25 mouse cellular contexts compared by ENCODE assay signal in genomic region chr17:31732176-31732880, GRCm38 (mm10). TPM values are rescaled to one million over a fixed set of nuclear protein-coding genes. Genes with fewer than 3 reads are reported as not detected.
DNase-seq lines count a peak whose midpoint lies in the region; ATAC-seq and TF ChIP-seq lines count a peak whose summit lies in the region.
"Had no signal": no experiment of that assay in that cellular context is flagged by ENCODE, and none has a peak within 500 bp of the region (broad histone marks: within the 10 kb centered on the region; RNA-seq: fewer than 3 reads in every experiment).

No protein-coding gene starts in this region.

- H3K4me2 ChIP-seq in midbrain, embryonic 11.5 days: no peak overlapping the region
- H3K4me2 ChIP-seq in midbrain, postnatal 0 days (ENCODE audit: low read depth, low read length, poor library complexity, severe bottlenecking): no peak overlapping the region
- H3K4me2 ChIP-seq: embryonic facial prominence, embryonic 13.5 days; forebrain, embryonic 12.5 days; hindbrain, embryonic 14.5 days; intestine, embryonic 15.5 days had no signal

- H3K4me1 ChIP-seq in heart, embryonic 10.5 days: peaks cover 63% of the 10 kb centered on the region
- H3K4me1 ChIP-seq in midbrain, embryonic 11.5 days (ENCODE audit: control insufficient read depth, insufficient read depth, low read length): no peaks in the 10 kb centered on the region
- no peaks in the 10 kb centered on the region for H3K4me1 ChIP-seq in midbrain, postnatal 0 days (ENCODE audit: insufficient read depth, low read length)

- TF ChIP-seq CTCF in midbrain, postnatal 0 days (IDR thresholded peaks at IDR 0.05): no peak

- no peak overlapping the region for H3K4me3 ChIP-seq in heart, embryonic 10.5 days
- no peak overlapping the region for H3K4me3 ChIP-seq in midbrain, embryonic 11.5 days (ENCODE audit: low read depth, low read length)
- H3K4me3 ChIP-seq in midbrain, postnatal 0 days (ENCODE audit: low read depth, low read length): no peak overlapping the region
- H3K4me3 ChIP-seq: embryonic facial prominence, embryonic 13.5 days; forebrain, embryonic 12.5 days; hindbrain, embryonic 10.5 days; intestine, embryonic 15.5 days had no signal

- peak overlapping the region; percentile 82 for H3K27ac ChIP-seq in heart, embryonic 10.5 days
- no peak overlapping the region for H3K27ac ChIP-seq in midbrain, embryonic 11.5 days (ENCODE audit: low read depth, low read length)
- H3K27ac ChIP-seq in midbrain, postnatal 0 days (ENCODE audit: low read depth, low read length): no peak overlapping the region
- H3K27ac ChIP-seq: embryonic facial prominence, embryonic 13.5 days; forebrain, embryonic 12.5 days; hindbrain, embryonic 10.5 days; hindbrain, embryonic 14.5 days; intestine, embryonic 15.5 days had no signal

- no peak for DNase-seq in heart, embryonic 10.5 days (ENCODE audit: low spot score)
- no peak for DNase-seq in heart, postnatal 36 days
- peak; percentile 77 for DNase-seq in midbrain, embryonic 11.5 days (ENCODE audit: low spot score, missing footprints)
- no peak for DNase-seq in midbrain, postnatal 0 days (ENCODE audit: low spot score)
- DNase-seq in R1 (ENCODE audit: low read depth, low spot score): peak; percentile 73
- DNase-seq in spleen, postnatal 36 days (ENCODE audit: low spot score in 2 of 2): no peak
- DNase-seq: adrenal gland, adult 2 months; adrenal gland, postnatal 25 days; B cell, adult 2 months; cerebellum, adult 18-20 months; cerebellum, adult 9-11 months; cerebellum, postnatal 36 days; gastrocnemius, postnatal 14 days; kidney, adult 18-20 months had no signal

- ATAC-seq in midbrain, embryonic 11.5 days (ENCODE audit: low FRiP score): no peak
- no peak for ATAC-seq in midbrain, postnatal 0 days (ENCODE audit: low FRiP score)
- ATAC-seq in CD4-positive, CD25-positive, alpha-beta regulatory T cell, adult 4 months: no peak
- ATAC-seq: forebrain, embryonic 16.5 days; intestine, embryonic 15.5 days had no signal

- intact Hi-C loops in heart, postnatal 36 days (cut with DNase I): no loop called here

- no peaks in the 10 kb centered on the region for H3K9me3 ChIP-seq in heart, embryonic 10.5 days
- H3K9me3 ChIP-seq in midbrain, embryonic 11.5 days (ENCODE audit: control insufficient read depth, low read length): no peaks in the 10 kb centered on the region
- H3K9me3 ChIP-seq in midbrain, postnatal 0 days (ENCODE audit: low read length): no peaks in the 10 kb centered on the region
- H3K9me3 ChIP-seq: embryonic facial prominence, embryonic 13.5 days; forebrain, embryonic 12.5 days; hindbrain, embryonic 10.5 days; intestine, embryonic 15.5 days had no signal

- no peaks in the 10 kb centered on the region for H3K27me3 ChIP-seq in heart, embryonic 10.5 days (ENCODE audit: insufficient read depth, poor library complexity, severe bottlenecking)
- H3K27me3 ChIP-seq in midbrain, embryonic 11.5 days (ENCODE audit: control insufficient read depth, insufficient read depth, low read length): no peaks in the 10 kb centered on the region
- no peaks in the 10 kb centered on the region; the same call in 1 of the 2 replicates for H3K27me3 ChIP-seq in midbrain, postnatal 0 days (ENCODE audit: insufficient read depth, low read length)
- H3K27me3 ChIP-seq: embryonic facial prominence, embryonic 13.5 days; forebrain, embryonic 12.5 days; intestine, embryonic 15.5 days had no signal

- 90% methylated on average over 32 of the region's 32 CpGs for WGBS in heart, embryonic 10.5 days
- WGBS in midbrain, embryonic 11.5 days: 94% methylated on average over 32 of the region's 32 CpGs
- WGBS in midbrain, postnatal 0 days: 93% methylated on average over 32 of the region's 32 CpGs

- H3K9ac ChIP-seq in midbrain, embryonic 11.5 days (ENCODE audit: low read length): no peak overlapping the region
- no peak overlapping the region for H3K9ac ChIP-seq in midbrain, postnatal 0 days (replicated peaks; ENCODE audit: low read length, poor library complexity, severe bottlenecking)
- H3K9ac ChIP-seq: embryonic facial prominence, embryonic 13.5 days; forebrain, embryonic 12.5 days; hindbrain, embryonic 14.5 days; intestine, embryonic 15.5 days had no signal

- H3K36me3 ChIP-seq in heart, embryonic 10.5 days: no peaks in the 10 kb centered on the region
- no peaks in the 10 kb centered on the region for H3K36me3 ChIP-seq in midbrain, embryonic 11.5 days (ENCODE audit: control insufficient read depth, insufficient read depth, low read length)
- H3K36me3 ChIP-seq in midbrain, postnatal 0 days (ENCODE audit: insufficient read depth, low read length): no peaks in the 10 kb centered on the region
- H3K36me3 ChIP-seq: embryonic facial prominence, embryonic 13.5 days; forebrain, embryonic 12.5 days; hindbrain, embryonic 10.5 days; intestine, embryonic 15.5 days had no signal

RNA-seq across cellular contexts. Expression of gene Cryaa, which starts 54.7 kb away (rescaled TPM):
- polyA plus RNA-seq in heart, embryonic 10.5 days (2016; fragmentation: Nextera tagmentation; extraction: Ambion mirVana): not detected in 2 replicates
- total RNA-seq in heart, postnatal 36 days (2021): not detected
- polyA plus RNA-seq in midbrain, embryonic 11.5 days (2014; fragmentation: Nextera tagmentation; extraction: Ambion mirVana): not detected in 2 replicates
- 1.6 and 1.9 TPM in 2 replicates for total RNA-seq in midbrain, postnatal 0 days (2014; rRNA removed)
- polyA plus RNA-seq in midbrain, postnatal 0 days (2015; fragmentation: Nextera tagmentation; extraction: Ambion mirVana): 0.37 and 0.39 TPM in 2 replicates
- not detected for polyA plus RNA-seq in CD4-positive, CD25-positive, alpha-beta regulatory T cell, adult 4 months (2017; shearing (Covaris generic))
- total RNA-seq: adrenal gland, adult 2 months; adrenal gland, postnatal 25 days; gastrocnemius, adult 18-20 months; gastrocnemius, postnatal 14 days; granulocyte monocyte progenitor cell, adult 5-6 weeks; MEL had no signal
- polyA plus RNA-seq: adrenal gland, adult 2 months; embryonic facial prominence, embryonic 13.5 days; forebrain, embryonic 12.5 days; forebrain, embryonic 16.5 days; heart, postnatal 0 days; hindbrain, embryonic 10.5 days had no signal

Comparison
In these comparisons a context has a peak if more than half of its experiments do, and no peak if none do; other contexts are left out.
1. DNase-seq: peak in midbrain, embryonic 11.5 days (single experiment) and R1 (single experiment); none in heart, embryonic 10.5 days (single experiment), heart, postnatal 36 days (0 of 2), midbrain, postnatal 0 days (single experiment) and spleen, postnatal 36 days (0 of 2).